Mouse (Mus musculus) kidney, postnatal 36 days (tissue): ENCODE measurements around the gene Them4.
"Not testable (repeated sequence)": the region's sequence is repeated elsewhere in the genome, so short reads cannot be mapped to it uniquely, and the experiment has no call there.

Experiments used
- DNase-seq, 2 experiments: peaks; one replicate each; pipeline ENCODE4 v3.0.0; 2021 to 2022; ENCODE audit warnings: mixed read lengths in 2 of 2

Them4 gene

GRCm38 (mm10) chr3:94309633-94310363 is at the start of gene Them4:
Gene Them4 (plus strand): TSS chr3:94310089.
- peak; percentile 98 for DNase-seq

- DNase-seq: peak; percentile 10 to 15
These were observed 49.3 kb upstream of the Them4 start for GRCm38 (mm10) chr3:94260598-94260997.

GRCm38 (mm10) chr3:94263736-94264135 is 46.2 kb upstream of the Them4 start, which contains the start of gene Gm4778:
Gene Gm4778 (plus strand): TSS chr3:94264036.
- not testable (repeated sequence) for DNase-seq

- no peak for DNase-seq
These were observed 33.9 kb upstream of the Them4 start for GRCm38 (mm10) chr3:94275991-94276390.

- no peak for DNase-seq
These were observed 4.4 kb upstream of the Them4 start for GRCm38 (mm10) chr3:94305457-94305856.

- no peak for DNase-seq
These were observed 2.9 kb upstream of the Them4 start for GRCm38 (mm10) chr3:94306975-94307374.

- peak in 1 of 2 experiments; percentile 14 for DNase-seq
These were observed 602 bp downstream of the Them4 start for GRCm38 (mm10) chr3:94310491-94310890.

GRCm38 (mm10) chr3:94310911-94311310 is 1.0 kb downstream of the Them4 start:
- DNase-seq: peak in 1 of 2 experiments; percentile 1

GRCm38 (mm10) chr3:94311376-94311775 is 1.5 kb downstream of the Them4 start:
- DNase-seq: peak; percentile 21 to 47

GRCm38 (mm10) chr3:94328681-94329080 is 18.8 kb downstream of the Them4 start:
- peak in 1 of 2 experiments; percentile 36 for DNase-seq

GRCm38 (mm10) chr3:94334442-94334841 is 24.6 kb downstream of the Them4 start:
- no peak for DNase-seq

- DNase-seq: no peak
These were observed 28.6 kb downstream of the Them4 start for GRCm38 (mm10) chr3:94338522-94338921.

- DNase-seq: peak; percentile 2 to 36
These were observed 32.1 kb downstream of the Them4 start, which contains the start of gene Them5 for GRCm38 (mm10) chr3:94341959-94342422. Gene Them5 (plus strand): TSS chr3:94342099.

GRCm38 (mm10) chr3:94342552-94342951 is 32.7 kb downstream of the Them4 start:
- no peak for DNase-seq

- DNase-seq: no peak
These were observed 34.3 kb downstream of the Them4 start for GRCm38 (mm10) chr3:94344182-94344581.

GRCm38 (mm10) chr3:94344897-94345296 is 35.0 kb downstream of the Them4 start:
- DNase-seq: no peak

- no peak for DNase-seq
These were observed 38.3 kb downstream of the Them4 start for GRCm38 (mm10) chr3:94348146-94348545.

- DNase-seq: peak; percentile 40 to 72
These were observed 50.9 kb downstream of the Them4 start for GRCm38 (mm10) chr3:94360812-94361211.

GRCm38 (mm10) chr3:94362138-94362537 is 52.2 kb downstream of the Them4 start, which contains the start of gene C2cd4d:
Gene C2cd4d (plus strand): TSS chr3:94362438.
- no peak for DNase-seq

GRCm38 (mm10) chr3:94363291-94364153 is 53.6 kb downstream of the Them4 start:
- DNase-seq: peak; percentile 54 to 71

GRCm38 (mm10) chr3:94364154-94364526 is 54.3 kb downstream of the Them4 start:
- no peak for DNase-seq

GRCm38 (mm10) chr3:94366761-94367160 is 56.9 kb downstream of the Them4 start:
- peak; percentile 74 to 85 for DNase-seq

GRCm38 (mm10) chr3:94367511-94367910 is 57.6 kb downstream of the Them4 start:
- peak; percentile 26 to 51 for DNase-seq
